Mouse (Mus musculus) heart, adult 2 months (tissue): ENCODE measurements around the gene Tspan5. TPM values are rescaled to one million over a fixed set of nuclear protein-coding genes. Genes with fewer than 3 reads are reported as not detected.

Source experiments
- DNase-seq, 2 experiments: peaks; one replicate each; pipeline ENCODE4 v3.0.0; 2021
- H3K27ac ChIP-seq: fragments of 200-600 bp; 2 replicates; pipeline ENCODE4 v1.8.1; 2022
- H3K27me3 ChIP-seq: fragments of 200-500 bp; 2 replicates; pipeline ENCODE4 v1.6.1; 2012; ENCODE audit warnings: mild to moderate bottlenecking, low read length, inconsistent platforms, mixed read lengths; ENCODE audit not compliant: control insufficient read depth, insufficient read depth
- H3K36me3 ChIP-seq: fragments of 200-500 bp; 2 replicates; pipeline ENCODE4 v1.6.1; 2012; ENCODE audit warnings: low read length, inconsistent platforms; ENCODE audit not compliant: control insufficient read depth, insufficient read depth
- H3K4me1 ChIP-seq: fragments of 200-500 bp; 2 replicates; pipeline ENCODE4 v1.6.1; 2011; ENCODE audit warnings: low read length; ENCODE audit not compliant: control insufficient read depth, insufficient read depth
- H3K4me3 ChIP-seq: fragments of 200-600 bp; 2 replicates; pipeline ENCODE4 v1.8.1; 2022
- H3K79me2 ChIP-seq: fragments of 200-500 bp; replicated peaks from 2 replicates; pipeline ENCODE4 v1.6.1; 2012; ENCODE audit warnings: mild to moderate bottlenecking, inconsistent platforms, low read length, moderate library complexity, mixed read lengths; ENCODE audit not compliant: control insufficient read depth, insufficient read depth
- H3K9ac ChIP-seq: fragments of 200-500 bp; 2 replicates; pipeline ENCODE4 v1.6.1; 2012; ENCODE audit warnings: low read depth, mild to moderate bottlenecking, control low read depth, inconsistent platforms, low read length, mixed read lengths
- CTCF ChIP-seq: fragments of 200-600 bp; IDR thresholded peaks from 2 replicates; pipeline ENCODE4 v1.8.1; 2022; ENCODE audit warnings: antibody characterized with exemption, mild to moderate bottlenecking, moderate library complexity
- EP300 ChIP-seq: fragments of 200-500 bp; IDR thresholded peaks from 2 replicates; pipeline ENCODE4 v1.6.1; 2011; ENCODE audit warnings: low read depth, low read length, control low read depth; ENCODE audit not compliant: insufficient read depth
- POLR2A ChIP-seq: fragments of 200-500 bp; IDR thresholded peaks from 2 replicates; pipeline ENCODE4 v1.6.1; 2011; ENCODE audit warnings: mild to moderate bottlenecking, low read depth, low read length, control low read depth; ENCODE audit not compliant: insufficient read depth
- WGBS: fragments of 180-500 bp; shearing (Covaris S2); methylation state at CpG from one replicate; pipeline ENCODE4 v1.1.7; 2018; 5-methylcytosine and 5-hydroxymethylcytosine counted together
- intact Hi-C: fragments of 180-260 bp; cut with DNase I; formaldehyde crosslinking; loops from one replicate; pipeline ENCODE4 v1.15.1; 2025
- polyA plus RNA-seq: library from polyadenylated mRNA; depleted of rRNA; stranded (reverse); fragments of >200 nt; gene quantifications from 2 replicates; pipeline ENCODE4 v1.2.3, GENCODE M21; 2012
- total RNA-seq, 2 experiments: library from RNA; stranded (reverse); gene quantifications; 2 replicates each; pipeline ENCODE4 v1.2.3; 2021

The Tspan5 gene
- total and polyA plus RNA-seq, 3 experiments = 4.9 to 6.9 (median 5.3) TPM

DNA sequence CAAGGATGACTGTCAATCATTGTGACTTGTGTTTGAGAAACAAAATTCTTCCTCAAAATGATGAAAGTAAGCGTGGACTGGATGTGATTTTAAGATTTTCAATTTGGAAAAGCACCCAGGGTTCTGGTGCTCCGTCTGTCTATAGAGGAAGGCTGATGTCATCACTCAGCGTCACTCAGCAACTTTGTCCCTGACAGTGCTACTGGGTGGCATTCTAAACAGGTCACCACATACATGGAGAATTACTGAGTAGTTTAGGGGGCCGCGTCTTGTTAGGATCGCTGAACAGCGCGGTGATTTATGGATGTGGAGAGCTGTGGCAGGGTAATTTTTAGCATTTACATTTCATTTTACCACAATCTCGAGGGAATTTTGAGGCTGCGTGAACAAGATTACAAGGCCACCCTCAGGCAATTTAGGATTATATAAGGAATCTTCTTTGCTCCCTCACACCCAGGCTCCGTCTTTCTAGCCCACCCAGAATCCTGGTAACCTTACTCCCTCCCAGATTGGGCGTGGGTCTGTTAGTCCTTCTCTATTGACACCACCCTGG is 26.6 kb downstream of the Tspan5 start:
- no peak overlapping the region for H3K9ac ChIP-seq
- TF ChIP-seq EP300 = no peak
- no peak for TF ChIP-seq POLR2A
- no peak for TF ChIP-seq CTCF
- H3K36me3 ChIP-seq = no peaks in the 10 kb centered on the region
- no peak overlapping the region for H3K4me3 ChIP-seq
- 71% methylated on average over 12 of the region's 12 CpGs for whole genome bisulfite sequencing
- no peaks in the 10 kb centered on the region; the same call in 1 of the 2 replicates for H3K79me2 ChIP-seq
- no peak for DNase-seq
- no peaks in the 10 kb centered on the region for H3K4me1 ChIP-seq
- H3K27ac ChIP-seq = no peak overlapping the region
- H3K27me3 ChIP-seq = no peaks in the 10 kb centered on the region
- intact Hi-C loops = no loop called here

DNA sequence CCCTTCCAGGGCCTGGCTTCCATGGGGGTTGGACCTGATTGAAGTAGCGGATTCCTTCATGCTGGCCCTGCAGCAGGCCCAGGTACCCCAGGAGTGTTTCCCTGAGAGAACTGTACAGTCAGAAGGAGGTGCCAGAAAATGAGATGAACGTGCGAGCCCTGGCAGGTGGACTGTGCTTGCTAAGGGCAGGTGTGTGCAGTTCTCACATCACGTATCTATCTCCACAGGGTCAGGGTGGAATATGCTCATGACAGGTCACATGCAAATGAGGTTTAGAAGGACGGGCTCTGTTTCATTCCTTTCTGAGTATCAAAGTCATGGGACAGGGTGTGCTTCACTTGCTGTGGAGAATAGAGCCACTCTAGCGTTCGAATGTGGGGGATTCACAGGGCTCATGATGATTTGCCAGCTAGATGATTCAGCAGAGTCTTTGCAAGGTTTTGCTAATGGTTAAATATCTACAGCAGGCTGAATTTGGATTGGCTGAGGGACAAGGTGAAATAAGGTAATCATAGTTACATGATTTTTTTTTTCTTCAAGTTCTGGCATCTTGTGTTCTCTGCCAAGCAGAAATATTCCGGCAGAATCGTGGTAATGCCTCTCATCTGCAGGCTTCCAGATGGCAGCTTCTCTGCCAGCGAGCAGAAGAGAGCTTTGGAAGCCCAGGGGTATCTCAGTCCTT is 28.8 kb downstream of the Tspan5 start:
- no peaks in the 10 kb centered on the region for H3K27me3 ChIP-seq
- H3K79me2 ChIP-seq = no peaks in the 10 kb centered on the region; the same call in 1 of the 2 replicates
- H3K4me3 ChIP-seq = no peak overlapping the region
- 81% methylated on average over 10 of the region's 10 CpGs for WGBS
- H3K9ac ChIP-seq = no peak overlapping the region
- no peaks in the 10 kb centered on the region for H3K36me3 ChIP-seq
- TF ChIP-seq CTCF (no peak), POLR2A (no peak), EP300 (no peak)
- DNase-seq = no peak
- intact Hi-C loops = no loop called here
- H3K27ac ChIP-seq = no peak overlapping the region
- H3K4me1 ChIP-seq = no peaks in the 10 kb centered on the region

DNA sequence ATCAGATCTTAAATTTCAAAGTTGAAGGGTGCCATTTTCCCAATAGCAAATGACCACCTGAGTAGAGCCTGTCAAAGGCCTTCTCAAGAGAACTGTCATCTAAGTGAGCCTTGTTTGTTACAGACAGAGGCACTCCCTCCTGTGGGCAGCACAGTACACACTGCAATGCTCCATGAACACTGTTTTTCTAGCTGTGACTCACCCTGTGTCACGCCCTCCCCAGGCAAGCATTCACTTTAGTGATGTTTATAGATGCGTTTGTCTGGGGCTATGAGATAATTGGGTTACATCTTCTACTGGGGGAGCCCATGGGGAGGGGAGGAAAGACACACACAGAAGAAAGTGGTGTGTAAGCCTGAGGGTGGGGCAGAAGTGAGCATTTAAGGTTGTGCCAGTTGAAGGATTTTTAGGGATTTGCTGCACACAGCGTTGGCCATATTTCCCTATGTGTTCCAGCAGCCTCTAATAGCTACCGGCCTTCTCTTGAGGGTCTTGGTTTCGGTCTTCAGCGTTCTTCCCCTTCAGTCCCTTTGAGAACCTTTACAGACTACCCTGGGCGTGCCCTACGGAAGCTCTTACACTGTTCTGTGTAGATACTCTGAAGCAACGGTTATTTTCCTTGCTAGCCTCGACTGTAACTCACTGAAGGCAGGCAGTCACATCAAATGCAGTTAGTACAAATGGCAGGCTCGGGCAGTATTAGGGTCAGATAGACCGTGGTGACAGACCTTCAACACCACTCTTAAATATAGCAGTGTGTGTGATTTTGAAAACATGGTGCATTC is 29.7 kb downstream of the Tspan5 start:
- intact Hi-C loops = no loop called here
- H3K27me3 ChIP-seq = no peaks in the 10 kb centered on the region
- no peaks in the 10 kb centered on the region for H3K4me1 ChIP-seq
- H3K79me2 ChIP-seq = no peaks in the 10 kb centered on the region; the same call in 1 of the 2 replicates
- no peak overlapping the region for H3K4me3 ChIP-seq
- H3K9ac ChIP-seq = no peak overlapping the region
- H3K36me3 ChIP-seq = no peaks in the 10 kb centered on the region
- WGBS = 83% methylated on average over 12 of the region's 12 CpGs
- H3K27ac ChIP-seq = no peak overlapping the region
- no peak for DNase-seq
- TF ChIP-seq EP300 = no peak
- no peak for TF ChIP-seq POLR2A
- no peak for TF ChIP-seq CTCF

DNA sequence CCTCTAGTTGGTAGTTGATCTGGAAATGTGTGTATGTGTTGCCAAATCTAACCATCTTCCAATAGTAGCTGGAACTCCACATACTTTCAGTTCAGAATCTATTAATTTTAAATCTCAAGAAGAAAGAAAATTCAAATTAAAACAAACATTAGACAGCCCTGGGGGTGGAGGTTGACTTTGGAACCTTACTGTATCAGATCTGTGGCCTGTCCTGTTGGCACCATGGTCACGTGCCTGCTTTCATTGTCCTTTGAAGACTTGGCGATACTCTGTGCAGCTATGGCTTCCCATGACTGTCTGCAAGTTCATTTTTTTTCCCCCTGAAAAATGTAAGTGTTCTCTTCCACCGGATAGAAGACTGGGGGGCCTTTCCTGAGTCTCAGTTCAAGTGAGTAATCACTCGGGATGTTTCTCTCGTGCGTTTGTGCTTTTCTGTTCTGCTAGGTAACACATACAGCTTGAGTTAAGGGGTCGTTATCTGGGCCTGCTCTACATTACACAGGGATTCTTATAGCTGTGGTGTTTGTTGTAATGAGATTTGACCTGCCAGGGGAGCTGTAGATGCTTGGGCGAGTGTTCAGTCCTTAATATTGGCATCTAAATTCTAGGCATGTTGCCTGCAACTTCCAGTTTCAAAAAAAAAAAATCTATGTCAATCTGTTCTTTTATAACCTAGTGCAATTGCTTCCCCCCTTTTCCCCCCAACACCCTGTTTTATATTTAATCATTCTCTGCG is 32.0 kb downstream of the Tspan5 start:
- 55% methylated on average over 9 of the region's 9 CpGs for WGBS

DNA sequence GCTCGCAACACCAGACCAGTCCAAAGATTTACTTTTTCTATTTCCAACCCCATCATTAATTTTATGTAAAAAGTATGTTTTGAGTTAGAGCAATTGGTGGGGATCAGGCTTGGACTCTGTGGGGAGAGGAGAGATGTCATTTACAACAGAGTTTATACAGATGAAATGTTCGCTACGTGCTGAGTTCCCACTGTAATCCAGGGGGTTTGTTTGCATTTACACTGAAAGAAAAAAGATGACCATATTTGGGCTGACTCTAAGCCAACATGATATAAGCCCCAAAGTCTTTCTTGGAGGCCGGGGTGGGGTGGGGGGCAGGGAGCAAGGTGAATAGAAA is 32.6 kb downstream of the Tspan5 start:
- intact Hi-C loops = no loop called here
- H3K27ac ChIP-seq = no peak overlapping the region
- no peaks in the 10 kb centered on the region for H3K4me1 ChIP-seq
- DNase-seq = no peak
- no peaks in the 10 kb centered on the region; the same call in 1 of the 2 replicates for H3K79me2 ChIP-seq
- H3K36me3 ChIP-seq = no peaks in the 10 kb centered on the region
- H3K4me3 ChIP-seq = no peak overlapping the region
- no peak for TF ChIP-seq EP300
- TF ChIP-seq CTCF = no peak
- TF ChIP-seq POLR2A = no peak
- WGBS = 92% methylated on average over 4 of the region's 4 CpGs
- no peaks in the 10 kb centered on the region for H3K27me3 ChIP-seq
- H3K9ac ChIP-seq = no peak overlapping the region

More for the DNA sequence above, 32.0 kb downstream of the Tspan5 start:
- Histone ChIP-seq H3K79me2 (no peaks in the 10 kb centered on the region; the same call in 1 of the 2 replicates), H3K27me3 (no peaks in the 10 kb centered on the region), H3K36me3 (no peaks in the 10 kb centered on the region), H3K4me3 (no peak overlapping the region), H3K27ac (no peak overlapping the region), H3K9ac (no peak overlapping the region), H3K4me1 (no peaks in the 10 kb centered on the region)
- TF ChIP-seq EP300 (no peak), POLR2A (no peak), CTCF (no peak)
- DNase-seq = no peak
- intact Hi-C loops = no loop called here
